Comparison of ENCODE assay signal across 37 mouse cellular contexts in genomic region chr1:131038415-131039017, GRCm38 (mm10). TPM values are rescaled to one million over a fixed set of nuclear protein-coding genes. Genes with fewer than 3 reads are reported as not detected.
DNase-seq lines count a peak whose midpoint lies in the region; ATAC-seq and TF ChIP-seq lines count a peak whose summit lies in the region.
"Had no signal": no experiment of that assay in that cellular context is flagged by ENCODE, and none has a peak within 500 bp of the region (broad histone marks: within the 10 kb centered on the region; RNA-seq: fewer than 3 reads in every experiment).

No protein-coding gene starts in this region.

- H3K9me3 ChIP-seq in CH12.LX (replicated peaks; ENCODE audit: low read length): peaks cover 7% of the 10 kb centered on the region
- H3K9me3 ChIP-seq in hindbrain, embryonic 12.5 days (replicated peaks): no peaks in the 10 kb centered on the region
- H3K9me3 ChIP-seq: embryonic facial prominence, embryonic 10.5 days; embryonic facial prominence, embryonic 15.5 days; forebrain, embryonic 12.5 days; G1E; liver, embryonic 15.5 days; lung, embryonic 15.5 days; neural tube, embryonic 12.5 days had no signal

- dilution Hi-C loops in CH12.LX (cut with MboI; ENCODE audit: extremely low pct_ligation_motif_present, extremely low pct_unique_long_range_greater_than_20kb, low sequenced_read_pairs): no loop called here

- peak; percentile 53 for DNase-seq in heart, adult 11 months
- DNase-seq in heart, postnatal 14 days: no peak
- DNase-seq in A20 (ENCODE audit: low read depth, low spot score) (peak; percentile 92), CH12.LX (ENCODE audit: extremely low read depth) (no peak)
- no peak for DNase-seq in left cerebral cortex, postnatal 25 days (ENCODE audit: low spot score in 2 of 2)
- DNase-seq: adrenal gland, postnatal 14 days; cerebellum, adult 8-10 months; cerebellum, postnatal 25 days; forebrain, postnatal 0 days; kidney, adult 9 months; kidney, postnatal 10 days; liver; right cerebral cortex, adult 18-20 months; thymus, adult 2 months had no signal

- peaks cover 15 to 61% of the 10 kb centered on the region in 2 experiments for H3K4me1 ChIP-seq in CH12.LX (ENCODE audit: control insufficient read depth in 1 of 2, insufficient read depth in 2 of 2)
- no peaks in the 10 kb centered on the region for H3K4me1 ChIP-seq in hindbrain, embryonic 12.5 days
- H3K4me1 ChIP-seq: embryonic facial prominence, embryonic 10.5 days; embryonic facial prominence, embryonic 15.5 days; forebrain, embryonic 12.5 days; liver, embryonic 15.5 days; lung, embryonic 15.5 days; neural tube, embryonic 12.5 days had no signal

- H3K36me3 ChIP-seq in CH12.LX (replicated peaks in 1 of 2; ENCODE audit: control insufficient read depth in 1 of 2, insufficient read depth in 1 of 2, low read length in 1 of 2): no peaks in the 10 kb centered on the region
- no peaks in the 10 kb centered on the region for H3K36me3 ChIP-seq in hindbrain, embryonic 12.5 days
- H3K36me3 ChIP-seq: embryonic facial prominence, embryonic 10.5 days; embryonic facial prominence, embryonic 15.5 days; forebrain, embryonic 12.5 days; G1E; liver, embryonic 15.5 days; lung, embryonic 15.5 days; neural tube, embryonic 12.5 days had no signal

- TF ChIP-seq EP300 in CH12.LX (IDR thresholded peaks at IDR 0.05; ENCODE audit: low read length): peak; percentile 53; the same call in 1 of the 2 replicates

- H3K27me3 ChIP-seq in CH12.LX (replicated peaks): no peaks in the 10 kb centered on the region
- H3K27me3 ChIP-seq in hindbrain, embryonic 12.5 days: no peaks in the 10 kb centered on the region
- H3K27me3 ChIP-seq: embryonic facial prominence, embryonic 15.5 days; forebrain, embryonic 12.5 days; liver, embryonic 15.5 days; lung, embryonic 15.5 days; neural tube, embryonic 12.5 days; Patski had no signal

- no peak for TF ChIP-seq CTCF in CH12.LX (conservative IDR thresholded peaks at IDR 0.05 in 1 of 2, IDR thresholded peaks at IDR 0.05 in 1 of 2; ENCODE audit: low read depth in 2 of 2, low read length in 2 of 2)

- in situ Hi-C loops in CH12.LX (cut with MboI; ENCODE audit: low pct_ligation_motif_present, low pct_unique_long_range_greater_than_20kb, low sequenced_read_pairs): no loop called here

- TF ChIP-seq RAD21 in CH12.LX (IDR thresholded peaks at IDR 0.05; ENCODE audit: low read depth, low read length): no peak; the same call in 1 of the 2 replicates

- H3K4me3 ChIP-seq in CH12.LX (replicated peaks in 1 of 3; ENCODE audit: low read depth in 2 of 3, low read length in 2 of 3, poor library complexity in 1 of 3): no peak overlapping the region
- no peak overlapping the region for H3K4me3 ChIP-seq in hindbrain, embryonic 12.5 days
- H3K4me3 ChIP-seq: embryonic facial prominence, embryonic 10.5 days; embryonic facial prominence, embryonic 15.5 days; forebrain, embryonic 12.5 days; liver, embryonic 15.5 days; lung, embryonic 15.5 days; neural tube, embryonic 12.5 days had no signal

- no peak; the same call in 1 of the 2 replicates for TF ChIP-seq POLR2A in CH12.LX (IDR thresholded peaks at IDR 0.05; ENCODE audit: low read depth, low read length)

- no peak overlapping the region for H3K9ac ChIP-seq in CH12.LX (ENCODE audit: insufficient read depth, low read depth)
- H3K9ac ChIP-seq in hindbrain, embryonic 12.5 days: no peak overlapping the region
- H3K9ac ChIP-seq: embryonic facial prominence, embryonic 15.5 days; forebrain, embryonic 12.5 days; forebrain, postnatal 0 days; liver, embryonic 15.5 days; lung, embryonic 15.5 days; neural tube, embryonic 12.5 days had no signal

- H3K4me2 ChIP-seq in CH12.LX (ENCODE audit: insufficient read depth, low read depth, poor library complexity, severe bottlenecking): peak overlapping the region; percentile 26; the same call in 1 of the 2 replicates
- H3K4me2 ChIP-seq in hindbrain, embryonic 12.5 days (replicated peaks): no peak overlapping the region
- H3K4me2 ChIP-seq: embryonic facial prominence, embryonic 15.5 days; forebrain, embryonic 12.5 days; liver, embryonic 15.5 days; lung, embryonic 15.5 days; midbrain, embryonic 11.5 days; neural tube, embryonic 12.5 days had no signal

- no peaks in the 10 kb centered on the region for H3K79me2 ChIP-seq in CH12.LX (replicated peaks; ENCODE audit: control insufficient read depth, extremely low read depth, insufficient read depth, poor library complexity, severe bottlenecking)

- 93% methylated on average over 10 of the region's 10 CpGs for WGBS in hindbrain, embryonic 12.5 days

- peak overlapping the region; percentile 43 for H3K27ac ChIP-seq in CH12.LX (ENCODE audit: insufficient read depth, low read depth)
- no peak overlapping the region for H3K27ac ChIP-seq in hindbrain, embryonic 12.5 days
- H3K27ac ChIP-seq: embryonic facial prominence, embryonic 10.5 days; embryonic facial prominence, embryonic 15.5 days; forebrain, embryonic 12.5 days; hindbrain, postnatal 0 days; liver, embryonic 15.5 days; lung, embryonic 15.5 days; neural tube, embryonic 12.5 days had no signal

- intact Hi-C loops in heart, postnatal 14 days (cut with DNase I): no loop called here
- intact Hi-C loops in left cerebral cortex, postnatal 25 days (cut with DNase I): no loop called here

- peak; percentile 60 for ATAC-seq in inflammation-experienced regulatory T-cells, adult 6 months
- ATAC-seq in hindbrain, embryonic 12.5 days (ENCODE audit: low FRiP score): no peak
- ATAC-seq: forebrain, postnatal 0 days; hindbrain, postnatal 0 days; midbrain, embryonic 16.5 days had no signal

TF ChIP-seq in CH12.LX, 34 proteins besides CTCF, POLR2A, EP300 and RAD21:
- TF ChIP-seq SIN3A (IDR thresholded peaks at IDR 0.05; ENCODE audit: low read length): no peak
- TF ChIP-seq BHLHE40 (IDR thresholded peaks at IDR 0.05; ENCODE audit: low read depth, low read length): peak; percentile 95
- TF ChIP-seq MAZ (IDR thresholded peaks at IDR 0.05; ENCODE audit: low read depth, low read length): peak; percentile 55; the same call in 1 of the 2 replicates
- TF ChIP-seq ZNF384 (IDR thresholded peaks at IDR 0.05; ENCODE audit: low read depth, low read length): no peak
- TF ChIP-seq RCOR1 (conservative IDR thresholded peaks at IDR 0.05; ENCODE audit: low read depth, low read length): peak; percentile 42; the same call in 1 of the 2 replicates
- TF ChIP-seq USF1 (IDR thresholded peaks at IDR 0.05; ENCODE audit: low read depth, low read length): no peak
- TF ChIP-seq CHD1 (IDR thresholded peaks at IDR 0.05; ENCODE audit: low read depth, low read length): 0 out of 2 replicates have a peak, but pooled peaks have one; percentile 30
- TF ChIP-seq TCF12 (IDR thresholded peaks at IDR 0.05; ENCODE audit: low read depth, low read length): peak; percentile 88
- TF ChIP-seq JUN (IDR thresholded peaks at IDR 0.05; ENCODE audit: insufficient read depth, low read depth, low read length): no peak
- no peak for TF ChIP-seq TBP (conservative IDR thresholded peaks at IDR 0.05; ENCODE audit: low read depth, low read length)
- no peak for TF ChIP-seq HCFC1 (IDR thresholded peaks at IDR 0.05; ENCODE audit: low read depth, low read length)
- no peak for TF ChIP-seq POLR2AphosphoS2 (IDR thresholded peaks at IDR 0.05; ENCODE audit: low read depth, low read length)
- 0 out of 2 replicates have a peak, but pooled peaks have one; percentile 25 for TF ChIP-seq CHD2 (IDR thresholded peaks at IDR 0.05; ENCODE audit: low read length)
- TF ChIP-seq ETS1 (conservative IDR thresholded peaks at IDR 0.05; ENCODE audit: low read depth, low read length): no peak; the same call in 1 of the 2 replicates
- peak; percentile 37; the same call in 1 of the 2 replicates for TF ChIP-seq NRF1 (IDR thresholded peaks at IDR 0.05; ENCODE audit: low read depth, low read length)
- no peak for TF ChIP-seq MEF2A (IDR thresholded peaks at IDR 0.05; ENCODE audit: borderline replicate concordance, low read depth, low read length)
- TF ChIP-seq ZC3H11A (IDR thresholded peaks at IDR 0.05; ENCODE audit: low read depth, low read length): no peak
- peak; percentile 68; the same call in 1 of the 2 replicates for TF ChIP-seq MYC (IDR thresholded peaks at IDR 0.05; ENCODE audit: low read depth, low read length)
- TF ChIP-seq IRF4 (IDR thresholded peaks at IDR 0.05; ENCODE audit: low read depth, low read length): no peak
- peak; percentile 67 for TF ChIP-seq MAX (IDR thresholded peaks at IDR 0.05; ENCODE audit: low read length)
- 0 out of 2 replicates have a peak, but pooled peaks have one; percentile 28 for TF ChIP-seq ZMIZ1 (IDR thresholded peaks at IDR 0.05; ENCODE audit: low read depth, low read length)

RNA-seq across cellular contexts. Expression of gene Il10, which starts 18.9 kb away (rescaled TPM):
- total RNA-seq in heart, postnatal 14 days (2021): not detected
- total RNA-seq in CH12.LX (2012; rRNA removed) (389 and 399 TPM in 2 replicates), CH12.LX (2014; rRNA removed) (903 and 969 TPM in 2 replicates)
- polyA plus RNA-seq in CH12.LX (2012; ENCODE audit: insufficient read length, low read depth): 236 and 284 TPM in 2 replicates
- polyA plus RNA-seq in inflammation-experienced regulatory T-cells, adult 6 months (2017; shearing (Covaris generic)): 10 to 100 TPM in 1 of 3 experiments, 1 to 10 TPM in 2; 7.5 to 13.6 (median 8.0) TPM
- polyA plus RNA-seq in hindbrain, embryonic 12.5 days (2016; fragmentation: Nextera tagmentation; extraction: Ambion mirVana): not detected in 2 replicates
- total RNA-seq in left cerebral cortex, postnatal 25 days (2021): not detected
- total RNA-seq: adrenal gland, postnatal 14 days; forebrain, postnatal 0 days; G1E; gastrocnemius, adult 8-10 months; heart, postnatal 25 days; hindbrain, postnatal 0 days; layer of hippocampus, postnatal 14 days; left cerebral cortex, adult 8-10 months; megakaryocyte progenitor cell, adult 5-6 weeks had no signal
- polyA plus RNA-seq: embryonic facial prominence, embryonic 10.5 days; embryonic facial prominence, embryonic 15.5 days; forebrain, embryonic 12.5 days; forebrain, postnatal 0 days; G1E; gonadal fat pad, adult 2 months; heart, embryonic 14.5 days; hindbrain, embryonic 11.5 days; hindbrain, postnatal 0 days; intestine, postnatal 0 days; limb, embryonic 11.5 days; liver, embryonic 15.5 days; midbrain, embryonic 11.5 days; midbrain, embryonic 16.5 days; neural tube, embryonic 12.5 days had no signal

RNA-seq across cellular contexts. Expression of gene Mapkapk2, which starts 59.1 kb away (rescaled TPM):
- 100 to 1,000 TPM; 209 to 221 TPM for total RNA-seq in heart, postnatal 14 days (2021)
- 54.2 and 55.0 TPM in 2 replicates for total RNA-seq in CH12.LX (2012; rRNA removed)
- total RNA-seq in CH12.LX (2014; rRNA removed): 58.6 and 62.9 TPM in 2 replicates
- polyA plus RNA-seq in CH12.LX (2012; ENCODE audit: insufficient read length, low read depth): 63.5 and 68.6 TPM in 2 replicates
- polyA plus RNA-seq in inflammation-experienced regulatory T-cells, adult 6 months (2017; shearing (Covaris generic)): 10 to 100 TPM in 1 of 3 experiments, 1 to 10 TPM in 2; 9.0 to 11.8 (median 9.8) TPM
- 50.3 and 52.4 TPM in 2 replicates for polyA plus RNA-seq in hindbrain, embryonic 12.5 days (2016; fragmentation: Nextera tagmentation; extraction: Ambion mirVana)
- total RNA-seq in left cerebral cortex, postnatal 25 days (2021): 10 to 100 TPM; 25.8 to 28.3 TPM

Comparison
In these comparisons a context has a peak if more than half of its experiments do, and no peak if none do; other contexts are left out.
1. DNase-seq: peak in heart, adult 11 months (single experiment) and A20 (single experiment); none in heart, postnatal 14 days (0 of 2), CH12.LX (single experiment) and left cerebral cortex, postnatal 25 days (0 of 2).
2. RNA of gene Il10, which starts 18.9 kb away (total RNA-seq): 389 to 969 TPM in CH12.LX; not detected in heart, postnatal 14 days and not detected in left cerebral cortex, postnatal 25 days; every median in the first group is over 100 times any median in the second.